Mouse (Mus musculus): ENCODE results near the gene Lgi4. TPM values are rescaled to one million over a fixed set of nuclear protein-coding genes. Genes with fewer than 3 reads are reported as not detected.

Gene Lgi4
- polyA plus RNA-seq, 1 experiment = not detected

- TF ChIP-seq POLR2AphosphoS2 (IDR thresholded peaks at IDR 0.05; ENCODE audit: insufficient read length, low read depth) = no peak
- no peak for TF ChIP-seq MYOD1 (IDR thresholded peaks at IDR 0.05; ENCODE audit: control insufficient read depth in 1 of 3, insufficient read length in 2 of 3, low read depth in 2 of 3)
- no peak for TF ChIP-seq E2F4 (IDR thresholded peaks at IDR 0.05; ENCODE audit: insufficient read depth)
- TF ChIP-seq POLR2A (IDR thresholded peaks at IDR 0.05; ENCODE audit: insufficient read length, low read depth) = no peak
- no peak for TF ChIP-seq MAX (IDR thresholded peaks at IDR 0.05; ENCODE audit: low read depth)
- TF ChIP-seq USF1 (IDR thresholded peaks at IDR 0.05; ENCODE audit: low read depth) = no peak
- TF ChIP-seq SRF (IDR thresholded peaks at IDR 0.05; ENCODE audit: control insufficient read depth, insufficient read length, low read depth) = no peak
- Histone ChIP-seq H3K79me2 (ENCODE audit: control insufficient read depth, insufficient read depth) (no peaks in the 10 kb centered on the region), H3K4me3 (no peak overlapping the region), H3K4me2 (ENCODE audit: low read depth) (no peak overlapping the region), H3K27me3 (ENCODE audit: control insufficient read depth, insufficient read depth, insufficient read length) (no peaks in the 10 kb centered on the region), H3K36me3 (ENCODE audit: control insufficient read depth, insufficient read depth) (no peaks in the 10 kb centered on the region), H3ac (ENCODE audit: control insufficient read depth, insufficient read length) (no peak overlapping the region)
Observed at GRCm38 (mm10) chr7:31037675-31038074, 21.5 kb upstream of the Lgi4 start.

- Histone ChIP-seq H3K79me2 (ENCODE audit: control insufficient read depth, insufficient read depth) (no peaks in the 10 kb centered on the region), H3ac (ENCODE audit: control insufficient read depth, insufficient read length) (no peak overlapping the region), H3K4me3 (no peak overlapping the region), H3K36me3 (ENCODE audit: control insufficient read depth, insufficient read depth) (no peaks in the 10 kb centered on the region), H3K27me3 (ENCODE audit: control insufficient read depth, insufficient read depth, insufficient read length) (no peaks in the 10 kb centered on the region), H3K4me2 (ENCODE audit: low read depth) (no peak overlapping the region)
- TF ChIP-seq CEBPB (IDR thresholded peaks at IDR 0.05; ENCODE audit: insufficient read depth, poor library complexity, severe bottlenecking) (no peak), SRF (IDR thresholded peaks at IDR 0.05; ENCODE audit: control insufficient read depth, insufficient read length, low read depth) (no peak), TCF3 (IDR thresholded peaks at IDR 0.05; ENCODE audit: insufficient read length, low read depth) (no peak), POLR2AphosphoS2 (IDR thresholded peaks at IDR 0.05; ENCODE audit: insufficient read length, low read depth) (no peak), MYOG (IDR thresholded peaks at IDR 0.05; ENCODE audit: control insufficient read depth in 1 of 3, insufficient read depth in 1 of 3, insufficient read length in 2 of 3, low read depth in 2 of 3) (no peak), REST (IDR thresholded peaks at IDR 0.05; ENCODE audit: insufficient read depth, insufficient read length) (no peak), MAX (IDR thresholded peaks at IDR 0.05; ENCODE audit: low read depth) (no peak), E2F4 (IDR thresholded peaks at IDR 0.05; ENCODE audit: insufficient read depth) (no peak), USF1 (IDR thresholded peaks at IDR 0.05; ENCODE audit: low read depth) (no peak), TCF12 (IDR thresholded peaks at IDR 0.05; ENCODE audit: insufficient read depth, poor library complexity, severe bottlenecking) (no peak), MYOD1 (IDR thresholded peaks at IDR 0.05; ENCODE audit: control insufficient read depth in 1 of 3, insufficient read length in 2 of 3, low read depth in 2 of 3) (no peak), POLR2A (IDR thresholded peaks at IDR 0.05; ENCODE audit: insufficient read length, low read depth) (no peak)
Observed at GRCm38 (mm10) chr7:31039011-31039410, 20.1 kb upstream of the Lgi4 start.

- H3K4me3 ChIP-seq = no peak overlapping the region
- no peaks in the 10 kb centered on the region for H3K36me3 ChIP-seq (ENCODE audit: control insufficient read depth, insufficient read depth)
- H3K79me2 ChIP-seq (ENCODE audit: control insufficient read depth, insufficient read depth) = no peaks in the 10 kb centered on the region
- no peaks in the 10 kb centered on the region for H3K27me3 ChIP-seq (ENCODE audit: control insufficient read depth, insufficient read depth, insufficient read length)
- H3ac ChIP-seq (ENCODE audit: control insufficient read depth, insufficient read length) = no peak overlapping the region
- no peak overlapping the region for H3K4me2 ChIP-seq (ENCODE audit: low read depth)
- TF ChIP-seq TCF12 (IDR thresholded peaks at IDR 0.05; ENCODE audit: insufficient read depth, poor library complexity, severe bottlenecking) (no peak), MYOD1 (IDR thresholded peaks at IDR 0.05; ENCODE audit: control insufficient read depth in 1 of 3, insufficient read length in 2 of 3, low read depth in 2 of 3) (no peak), POLR2AphosphoS2 (IDR thresholded peaks at IDR 0.05; ENCODE audit: insufficient read length, low read depth) (no peak), SRF (IDR thresholded peaks at IDR 0.05; ENCODE audit: control insufficient read depth, insufficient read length, low read depth) (no peak), CEBPB (IDR thresholded peaks at IDR 0.05; ENCODE audit: insufficient read depth, poor library complexity, severe bottlenecking) (no peak)
Observed at GRCm38 (mm10) chr7:31040281-31041022, 18.7 kb upstream of the Lgi4 start.

- no peaks in the 10 kb centered on the region for H3K79me2 ChIP-seq (ENCODE audit: control insufficient read depth, insufficient read depth)
- H3K36me3 ChIP-seq (ENCODE audit: control insufficient read depth, insufficient read depth) = no peaks in the 10 kb centered on the region
- peak overlapping the region; percentile 14 for H3ac ChIP-seq (ENCODE audit: control insufficient read depth, insufficient read length)
- H3K27me3 ChIP-seq (ENCODE audit: control insufficient read depth, insufficient read depth, insufficient read length) = no peaks in the 10 kb centered on the region
- H3K4me2 ChIP-seq (ENCODE audit: low read depth) = peak overlapping the region; percentile 74
- peak overlapping the region; percentile 20 for H3K4me3 ChIP-seq
- TF ChIP-seq TCF3 (IDR thresholded peaks at IDR 0.05; ENCODE audit: insufficient read length, low read depth) (no peak), POLR2AphosphoS2 (IDR thresholded peaks at IDR 0.05; ENCODE audit: insufficient read length, low read depth) (no peak), MAX (IDR thresholded peaks at IDR 0.05; ENCODE audit: low read depth) (no peak)
Observed at GRCm38 (mm10) chr7:31041023-31041407, 18.1 kb upstream of the Lgi4 start.

- H3K36me3 ChIP-seq (ENCODE audit: control insufficient read depth, insufficient read depth) = no peaks in the 10 kb centered on the region
- no peaks in the 10 kb centered on the region for H3K79me2 ChIP-seq (ENCODE audit: control insufficient read depth, insufficient read depth)
- TF ChIP-seq POLR2A (IDR thresholded peaks at IDR 0.05; ENCODE audit: insufficient read length, low read depth) (peak; percentile 27), TCF3 (IDR thresholded peaks at IDR 0.05; ENCODE audit: insufficient read length, low read depth) (no peak), SRF (IDR thresholded peaks at IDR 0.05; ENCODE audit: control insufficient read depth, insufficient read length, low read depth) (no peak)
- H3K4me3 ChIP-seq = peak overlapping the region; percentile 20
- no peaks in the 10 kb centered on the region for H3K27me3 ChIP-seq (ENCODE audit: control insufficient read depth, insufficient read depth, insufficient read length)
- H3K4me2 ChIP-seq (ENCODE audit: low read depth) = peak overlapping the region; percentile 74
- peak overlapping the region; percentile 14 for H3ac ChIP-seq (ENCODE audit: control insufficient read depth, insufficient read length)
Observed at GRCm38 (mm10) chr7:31041662-31042315, 17.4 kb upstream of the Lgi4 start.
